Mouse (Mus musculus): ENCODE data around the gene Sgms2. TPM values are rescaled to one million over a fixed set of nuclear protein-coding genes. Genes with fewer than 3 reads are reported as not detected.

Gene Sgms2
- total and polyA plus RNA-seq, 2 experiments from 2014 or later: 2.1 to 4.4 TPM

GRCm38 (mm10) chr3:131291890-131292289 is 199.3 kb downstream of the Sgms2 start:
- Histone ChIP-seq H3K36me3 (ENCODE audit: insufficient read depth) (peaks cover 22% of the 10 kb centered on the region), H3K4me1 (ENCODE audit: insufficient read depth) (no peaks in the 10 kb centered on the region), H3K9ac (no peak overlapping the region), H3K4me2 (ENCODE audit: low read depth) (no peak overlapping the region), H3K27ac (ENCODE audit: low read depth, low read length) (no peak overlapping the region), H3K9me3 (ENCODE audit: low read length) (no peaks in the 10 kb centered on the region), H3K4me3 (ENCODE audit: low read depth, low read length) (no peak overlapping the region), H3K27me3 (ENCODE audit: insufficient read depth, low read length) (no peaks in the 10 kb centered on the region)
- TF ChIP-seq CTCF (IDR thresholded peaks at IDR 0.05; ENCODE audit: low read depth): no peak
- no peak for ATAC-seq
- WGBS: 79% methylated on average over 4 of the region's 4 CpGs
- DNase-seq: no peak

GRCm38 (mm10) chr3:131274151-131274550 is 217.1 kb downstream of the Sgms2 start:
- H3K27me3 ChIP-seq (ENCODE audit: insufficient read depth, low read length): no peaks in the 10 kb centered on the region
- H3K4me3 ChIP-seq (ENCODE audit: low read depth, low read length): no peak overlapping the region
- no peak overlapping the region for H3K4me2 ChIP-seq (ENCODE audit: low read depth)
- no peaks in the 10 kb centered on the region for H3K4me1 ChIP-seq (ENCODE audit: insufficient read depth)
- DNase-seq: no peak
- no peak overlapping the region for H3K9ac ChIP-seq
- 93% methylated on average over 4 of the region's 4 CpGs for whole genome bisulfite sequencing
- ATAC-seq: no peak
- no peak for TF ChIP-seq CTCF (IDR thresholded peaks at IDR 0.05; ENCODE audit: low read depth)
- no peaks in the 10 kb centered on the region for H3K9me3 ChIP-seq (ENCODE audit: low read length)
- H3K27ac ChIP-seq (ENCODE audit: low read depth, low read length): no peak overlapping the region
- H3K36me3 ChIP-seq (ENCODE audit: insufficient read depth): no peaks in the 10 kb centered on the region

- no peak for TF ChIP-seq CTCF (IDR thresholded peaks at IDR 0.05; ENCODE audit: low read depth)
- ATAC-seq: no peak
- no peaks in the 10 kb centered on the region for H3K4me1 ChIP-seq (ENCODE audit: insufficient read depth)
Measured at GRCm38 (mm10) chr3:131272374-131273100, 218.7 kb downstream of the Sgms2 start.

GRCm38 (mm10) chr3:131271559-131272373 is 219.4 kb downstream of the Sgms2 start, which contains the start of gene Hadh:
Gene Hadh (minus strand): TSS chr3:131272101.
- Histone ChIP-seq H3K4me1 (ENCODE audit: insufficient read depth) (no peaks in the 10 kb centered on the region), H3K9me3 (ENCODE audit: low read length) (no peaks in the 10 kb centered on the region), H3K4me3 (ENCODE audit: low read depth, low read length) (peak within 1 kb of the TSS; percentile 72), H3K27ac (ENCODE audit: low read depth, low read length) (no peak within 1 kb of the TSS), H3K9ac (peak within 1 kb of the TSS; percentile 58), H3K4me2 (ENCODE audit: low read depth) (peak within 1 kb of the TSS; percentile 85), H3K36me3 (ENCODE audit: insufficient read depth) (no peaks in the 10 kb centered on the region), H3K27me3 (ENCODE audit: insufficient read depth, low read length) (no peaks in the 10 kb centered on the region)
- ATAC-seq: peak; percentile 91
- TF ChIP-seq CTCF (IDR thresholded peaks at IDR 0.05; ENCODE audit: low read depth): no peak
- WGBS: 1% methylated on average over 53 of the region's 54 CpGs
- DNase-seq: peak; percentile 79

More at GRCm38 (mm10) chr3:131272374-131273100, 218.7 kb downstream of the Sgms2 start:
- Histone ChIP-seq H3K4me3 (ENCODE audit: low read depth, low read length) (peak overlapping the region; percentile 72), H3K27ac (ENCODE audit: low read depth, low read length) (no peak overlapping the region), H3K27me3 (ENCODE audit: insufficient read depth, low read length) (no peaks in the 10 kb centered on the region), H3K4me2 (ENCODE audit: low read depth) (peak overlapping the region; percentile 85), H3K9me3 (ENCODE audit: low read length) (no peaks in the 10 kb centered on the region), H3K36me3 (ENCODE audit: insufficient read depth) (no peaks in the 10 kb centered on the region), H3K9ac (peak overlapping the region; percentile 58)
- 55% methylated on average over 10 of the region's 10 CpGs for WGBS
- DNase-seq: no peak

- Histone ChIP-seq H3K4me2 (ENCODE audit: low read depth) (peak overlapping the region; percentile 85), H3K9me3 (ENCODE audit: low read length) (no peaks in the 10 kb centered on the region), H3K36me3 (ENCODE audit: insufficient read depth) (no peaks in the 10 kb centered on the region), H3K27ac (ENCODE audit: low read depth, low read length) (no peak overlapping the region), H3K9ac (no peak overlapping the region), H3K27me3 (ENCODE audit: insufficient read depth, low read length) (no peaks in the 10 kb centered on the region), H3K4me1 (ENCODE audit: insufficient read depth) (no peaks in the 10 kb centered on the region), H3K4me3 (ENCODE audit: low read depth, low read length) (peak overlapping the region; percentile 72)
- TF ChIP-seq CTCF (IDR thresholded peaks at IDR 0.05; ENCODE audit: low read depth): 0 out of 2 replicates have a peak, but pooled peaks have one; percentile 10
- ATAC-seq: no peak
- no peak for DNase-seq
- WGBS: 7% methylated on average over 8 of the region's 8 CpGs
Measured at GRCm38 (mm10) chr3:131271157-131271556, 220.1 kb downstream of the Sgms2 start.

GRCm38 (mm10) chr3:131270381-131270780 is 220.8 kb downstream of the Sgms2 start:
- WGBS: 21% methylated on average over 6 of the region's 6 CpGs
- H3K4me2 ChIP-seq (ENCODE audit: low read depth): no peak overlapping the region
- ATAC-seq (no peak), DNase-seq (no peak)
- no peaks in the 10 kb centered on the region for H3K4me1 ChIP-seq (ENCODE audit: insufficient read depth)
- TF ChIP-seq CTCF (IDR thresholded peaks at IDR 0.05; ENCODE audit: low read depth): no peak
- H3K27ac ChIP-seq (ENCODE audit: low read depth, low read length): no peak overlapping the region
- H3K4me3 ChIP-seq (ENCODE audit: low read depth, low read length): no peak overlapping the region
- H3K9me3 ChIP-seq (ENCODE audit: low read length): no peaks in the 10 kb centered on the region
- no peak overlapping the region for H3K9ac ChIP-seq
- no peaks in the 10 kb centered on the region for H3K36me3 ChIP-seq (ENCODE audit: insufficient read depth)
- no peaks in the 10 kb centered on the region for H3K27me3 ChIP-seq (ENCODE audit: insufficient read depth, low read length)

Other genes with a start within 250 kb of the Sgms2 start
- 14.0 and 21.0 TPM in 2 replicates for gene Hadh, start 219.3 kb downstream of the Sgms2 start, total RNA-seq (2014; rRNA removed)
- gene Hadh, start 219.3 kb downstream of the Sgms2 start, polyA plus RNA-seq (2015; fragmentation: Nextera tagmentation; extraction: Ambion mirVana): 30.3 and 33.0 TPM in 2 replicates
- gene Cyp2u1, start 188.2 kb downstream of the Sgms2 start, total RNA-seq (2014; rRNA removed): 10.7 and 14.7 TPM in 2 replicates
- gene Cyp2u1, start 188.2 kb downstream of the Sgms2 start, polyA plus RNA-seq (2015; fragmentation: Nextera tagmentation; extraction: Ambion mirVana): 8.7 and 11.0 TPM in 2 replicates
- 137 and 152 TPM in 2 replicates for gene Papss1, start 73.4 kb upstream of the Sgms2 start, total RNA-seq (2014; rRNA removed)
- 104 and 111 TPM in 2 replicates for gene Papss1, start 73.4 kb upstream of the Sgms2 start, polyA plus RNA-seq (2015; fragmentation: Nextera tagmentation; extraction: Ambion mirVana)